Mouse (Mus musculus) forebrain, embryonic 14.5 days (tissue): ENCODE results near the gene Bmp2k. TPM values are rescaled to one million over a fixed set of nuclear protein-coding genes. Genes with fewer than 3 reads are reported as not detected.

Experiments used
- ATAC-seq: fragments of 200-750 bp; cut with Nextera tagmentation; 2 replicates; pipeline ENCODE4 v1.8.0; 2017; ENCODE audit warnings: mild to moderate bottlenecking, moderate library complexity
- DNase-seq: peaks from one replicate; pipeline ENCODE4 v3.0.0-alpha.2; 2015; ENCODE audit warnings: low spot score
- H3K27ac ChIP-seq: fragments of 300-500 bp; sonication (generic); 2 replicates; pipeline ENCODE4 v1.5.1; 2014; ENCODE audit warnings: low read depth, mild to moderate bottlenecking, control low read depth, low read length, moderate library complexity
- H3K27me3 ChIP-seq: fragments of 300-500 bp; sonication (generic); replicated peaks from 2 replicates; pipeline ENCODE4 v1.6.1; 2014; ENCODE audit warnings: low read length, control low read depth, mixed read lengths; ENCODE audit not compliant: control insufficient read depth, insufficient read depth
- H3K36me3 ChIP-seq: fragments of 300-500 bp; sonication (generic); 2 replicates; pipeline ENCODE4 v1.6.1; 2014; ENCODE audit warnings: low read length, control low read depth; ENCODE audit not compliant: control insufficient read depth, insufficient read depth
- H3K4me1 ChIP-seq: fragments of 300-500 bp; sonication (generic); 2 replicates; pipeline ENCODE4 v1.6.1; 2014; ENCODE audit warnings: antibody characterized with exemption, low read length, control low read depth; ENCODE audit not compliant: control insufficient read depth, insufficient read depth
- H3K4me2 ChIP-seq: fragments of 300-500 bp; sonication (generic); 2 replicates; pipeline ENCODE4 v1.6.1; 2014; ENCODE audit warnings: mild to moderate bottlenecking, control low read depth, low read length
- H3K4me3 ChIP-seq: fragments of 300-500 bp; sonication (generic); 2 replicates; pipeline ENCODE4 v1.5.1; 2014; ENCODE audit warnings: low read depth, low read length, control low read depth
- H3K9ac ChIP-seq: fragments of 300-500 bp; sonication (generic); 2 replicates; pipeline ENCODE4 v1.6.1; 2014; ENCODE audit warnings: mild to moderate bottlenecking, low read length, control low read depth, moderate library complexity
- H3K9me3 ChIP-seq: fragments of 300-500 bp; sonication (generic); replicated peaks from 2 replicates; pipeline ENCODE4 v1.6.1; 2016; ENCODE audit warnings: low read length, control low read depth, mixed read lengths; ENCODE audit not compliant: control insufficient read depth
- WGBS: fragments of 180-500 bp; shearing (Covaris S2); extraction: QIAGEN DNeasy Blood & Tissue Kit; methylation state at CpG from one replicate; pipeline ENCODE4 v1.1.7; 2014; 5-methylcytosine and 5-hydroxymethylcytosine counted together
- polyA plus RNA-seq: library from polyadenylated mRNA; unstranded; fragments of >200 nt; fragmentation: Nextera tagmentation; extraction: Ambion mirVana; gene quantifications from 2 replicates; pipeline ENCODE4 v1.2.1, GENCODE M21; 2014

The Bmp2k gene
- polyA plus RNA-seq, 1 experiment from 2014 or later, result 7.1 TPM

GRCm38 (mm10) chr5:96980008-96980634 lies 17.4 kb upstream of the Bmp2k start:
- no peak overlapping the region for H3K9ac ChIP-seq
- H3K4me2 ChIP-seq, result 0 out of 2 replicates have a peak overlapping the region, but pooled peaks have one; percentile 6
- peak; percentile 23 for DNase-seq
- no peaks in the 10 kb centered on the region for H3K36me3 ChIP-seq
- H3K27me3 ChIP-seq, result no peaks in the 10 kb centered on the region
- H3K9me3 ChIP-seq, result no peaks in the 10 kb centered on the region
- H3K27ac ChIP-seq, result no peak overlapping the region
- 16% methylated on average over 15 of the region's 15 CpGs for WGBS
- H3K4me3 ChIP-seq, result no peak overlapping the region
- H3K4me1 ChIP-seq, result peaks cover 12% of the 10 kb centered on the region; the same call in 1 of the 2 replicates
- no peak for ATAC-seq

- peaks cover 12% of the 10 kb centered on the region; the same call in 1 of the 2 replicates for H3K4me1 ChIP-seq
- no peaks in the 10 kb centered on the region for H3K27me3 ChIP-seq
- H3K36me3 ChIP-seq, result no peaks in the 10 kb centered on the region
- no peaks in the 10 kb centered on the region for H3K9me3 ChIP-seq
- no peak for DNase-seq
- 70% methylated on average over 3 of the region's 3 CpGs for WGBS
- H3K4me3 ChIP-seq, result no peak overlapping the region
- no peak overlapping the region for H3K27ac ChIP-seq
- no peak overlapping the region for H3K9ac ChIP-seq
- no peak for ATAC-seq
- no peak overlapping the region for H3K4me2 ChIP-seq
These were observed 15.5 kb upstream of the Bmp2k start for GRCm38 (mm10) chr5:96981987-96982386.

GRCm38 (mm10) chr5:96983142-96983541 lies 14.3 kb upstream of the Bmp2k start:
- Histone ChIP-seq H3K4me2 (no peak overlapping the region), H3K9ac (no peak overlapping the region), H3K9me3 (no peaks in the 10 kb centered on the region), H3K27ac (no peak overlapping the region), H3K27me3 (no peaks in the 10 kb centered on the region), H3K4me3 (no peak overlapping the region), H3K36me3 (no peaks in the 10 kb centered on the region), H3K4me1 (peaks cover 12% of the 10 kb centered on the region; the same call in 1 of the 2 replicates)
- DNase-seq (peak; percentile 67), ATAC-seq (no peak)
- WGBS, result 81% methylated on average over 7 of the region's 7 CpGs

- 87% methylated on average over 3 of the region's 3 CpGs for WGBS
- Histone ChIP-seq H3K9me3 (no peaks in the 10 kb centered on the region), H3K9ac (no peak overlapping the region)
These were observed 10.6 kb upstream of the Bmp2k start for GRCm38 (mm10) chr5:96986850-96987249.

GRCm38 (mm10) chr5:96988880-96989279 lies 8.6 kb upstream of the Bmp2k start:
- Histone ChIP-seq H3K4me3 (no peak overlapping the region), H3K4me2 (no peak overlapping the region), H3K27ac (no peak overlapping the region), H3K27me3 (no peaks in the 10 kb centered on the region), H3K4me1 (no peaks in the 10 kb centered on the region), H3K36me3 (no peaks in the 10 kb centered on the region), H3K9me3 (no peaks in the 10 kb centered on the region), H3K9ac (no peak overlapping the region)
- 93% methylated on average over 4 of the region's 4 CpGs for WGBS
- ATAC-seq, result no peak
- no peak for DNase-seq

More at GRCm38 (mm10) chr5:96986850-96987249, 10.6 kb upstream of the Bmp2k start:
- no peak overlapping the region for H3K27ac ChIP-seq
- H3K4me2 ChIP-seq, result no peak overlapping the region
- no peaks in the 10 kb centered on the region for H3K4me1 ChIP-seq
- DNase-seq (no peak), ATAC-seq (no peak)
- no peaks in the 10 kb centered on the region for H3K36me3 ChIP-seq
- no peak overlapping the region for H3K4me3 ChIP-seq
- H3K27me3 ChIP-seq, result no peaks in the 10 kb centered on the region

- Histone ChIP-seq H3K4me2 (no peak overlapping the region), H3K27me3 (no peaks in the 10 kb centered on the region), H3K4me1 (no peaks in the 10 kb centered on the region; the same call in 1 of the 2 replicates), H3K9ac (no peak overlapping the region), H3K9me3 (no peaks in the 10 kb centered on the region), H3K36me3 (no peaks in the 10 kb centered on the region), H3K4me3 (no peak overlapping the region), H3K27ac (no peak overlapping the region)
- 91% methylated on average over 6 of the region's 6 CpGs for WGBS
- no peak for ATAC-seq
- no peak for DNase-seq
These were observed 6.3 kb upstream of the Bmp2k start for GRCm38 (mm10) chr5:96991156-96991555.

GRCm38 (mm10) chr5:96992651-96993050 lies 4.8 kb upstream of the Bmp2k start:
- Histone ChIP-seq H3K4me2 (no peak overlapping the region), H3K27me3 (no peaks in the 10 kb centered on the region), H3K27ac (no peak overlapping the region), H3K4me3 (no peak overlapping the region), H3K36me3 (no peaks in the 10 kb centered on the region), H3K9ac (no peak overlapping the region), H3K9me3 (no peaks in the 10 kb centered on the region), H3K4me1 (peaks cover 4% of the 10 kb centered on the region; the same call in 1 of the 2 replicates)
- DNase-seq (no peak), ATAC-seq (no peak)
- WGBS, result 90% methylated on average over 5 of the region's 5 CpGs

GRCm38 (mm10) chr5:96993057-96993456 lies 4.4 kb upstream of the Bmp2k start:
- DNase-seq (no peak), ATAC-seq (no peak)
- H3K9me3 ChIP-seq, result no peaks in the 10 kb centered on the region
- H3K4me1 ChIP-seq, result peaks cover 4% of the 10 kb centered on the region; the same call in 1 of the 2 replicates
- no peak overlapping the region for H3K9ac ChIP-seq
- no peak overlapping the region for H3K27ac ChIP-seq
- no peaks in the 10 kb centered on the region for H3K27me3 ChIP-seq
- no peak overlapping the region for H3K4me2 ChIP-seq
- no peaks in the 10 kb centered on the region for H3K36me3 ChIP-seq
- 85% methylated on average over 8 of the region's 8 CpGs for WGBS
- no peak overlapping the region for H3K4me3 ChIP-seq

GRCm38 (mm10) chr5:96995791-96996190 lies 1.7 kb upstream of the Bmp2k start:
- Histone ChIP-seq H3K9me3 (no peaks in the 10 kb centered on the region), H3K36me3 (no peaks in the 10 kb centered on the region), H3K4me3 (no peak overlapping the region), H3K4me2 (peak overlapping the region; percentile 89; the same call in 1 of the 2 replicates), H3K27ac (no peak overlapping the region), H3K27me3 (no peaks in the 10 kb centered on the region), H3K9ac (no peak overlapping the region), H3K4me1 (peaks cover 10% of the 10 kb centered on the region; the same call in 1 of the 2 replicates)
- no peak for ATAC-seq
- no peak for DNase-seq
- 44% methylated on average over 5 of the region's 5 CpGs for WGBS
